In the genomic region with DNA sequence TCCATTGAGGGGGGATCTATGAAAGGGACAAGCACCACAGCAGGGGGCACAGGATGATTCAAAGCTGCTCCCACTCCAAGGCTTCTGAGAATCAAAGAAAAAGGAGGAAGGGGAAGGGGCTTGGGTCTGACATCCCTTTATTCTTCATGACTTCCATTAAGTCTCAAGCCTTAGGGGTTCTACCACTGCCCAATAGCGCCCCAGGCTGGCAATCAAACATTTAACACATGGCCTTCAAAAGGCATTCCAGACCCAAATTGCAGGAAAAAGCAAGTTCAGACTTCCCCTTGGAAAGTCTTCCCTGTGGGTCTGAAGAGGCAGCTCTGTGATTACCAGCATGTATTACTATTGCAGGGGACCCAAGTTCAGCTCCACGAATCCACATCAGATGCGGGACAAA, we compare ENCODE assay signal across 17 mouse cellular contexts.
A peak's percentile ranks its signal among the peaks of the same experiment; 100 is the strongest.
DNase-seq lines count a peak whose midpoint lies in the region; TF ChIP-seq lines count a peak whose summit lies in the region.
"Had no signal": no experiment of that assay in that cellular context is flagged by ENCODE, and none has a peak within 500 bp of the region (broad histone marks: within the 10 kb centered on the region; RNA-seq: fewer than 3 reads in every experiment).

No protein-coding gene starts in this region.

- no peak overlapping the region for H3K4me3 ChIP-seq in heart, adult 2 months
- no peak overlapping the region for H3K4me3 ChIP-seq in layer of hippocampus, adult 2 months
- H3K4me3 ChIP-seq in MEL (ENCODE audit: control insufficient read depth in 1 of 2, insufficient read depth in 1 of 2, low read depth in 2 of 2, low read length in 2 of 2): no peak overlapping the region
- H3K4me3 ChIP-seq: embryonic facial prominence, embryonic 12.5 days; erythroblast, embryonic 14.5 days; heart, embryonic 10.5 days; limb, embryonic 13.5 days; stomach, embryonic 15.5 days had no signal

- no peaks in the 10 kb centered on the region for H3K9me3 ChIP-seq in MEL (replicated peaks; ENCODE audit: insufficient read depth, low read length)
- H3K9me3 ChIP-seq: embryonic facial prominence, embryonic 12.5 days; heart, embryonic 10.5 days; limb, embryonic 13.5 days; stomach, embryonic 15.5 days had no signal

- no peaks in the 10 kb centered on the region for H3K4me1 ChIP-seq in heart, adult 2 months (ENCODE audit: control insufficient read depth, insufficient read depth, low read length)
- no peaks in the 10 kb centered on the region for H3K4me1 ChIP-seq in MEL (ENCODE audit: control insufficient read depth in 1 of 2, insufficient read depth in 2 of 2, low read length in 2 of 2)
- H3K4me1 ChIP-seq: embryonic facial prominence, embryonic 12.5 days; heart, embryonic 10.5 days; limb, embryonic 13.5 days; stomach, embryonic 15.5 days had no signal

- no peak overlapping the region for H3K9ac ChIP-seq in heart, adult 2 months (ENCODE audit: low read depth, low read length)
- H3K9ac ChIP-seq in MEL (ENCODE audit: control insufficient read depth, low read depth, low read length, poor library complexity, severe bottlenecking): no peak overlapping the region
- H3K9ac ChIP-seq: embryonic facial prominence, embryonic 12.5 days; limb, embryonic 13.5 days; liver, embryonic 14.5 days; stomach, embryonic 15.5 days had no signal

- TF ChIP-seq RAD21 in MEL (IDR thresholded peaks at IDR 0.05; ENCODE audit: low read depth, low read length): peak; percentile 65

- no peak for TF ChIP-seq POLR2A in heart, adult 2 months (IDR thresholded peaks at IDR 0.05; ENCODE audit: insufficient read depth, low read depth, low read length)
- TF ChIP-seq POLR2A in MEL (IDR thresholded peaks at IDR 0.05; ENCODE audit: control insufficient read depth in 1 of 2, insufficient read depth in 1 of 2, low read depth in 1 of 2, low read length in 2 of 2, poor library complexity in 1 of 2): no peak

- no peaks in the 10 kb centered on the region for H3K36me3 ChIP-seq in heart, adult 2 months (ENCODE audit: control insufficient read depth, insufficient read depth, low read length)
- H3K36me3 ChIP-seq in MEL (ENCODE audit: control insufficient read depth in 1 of 2, insufficient read depth in 2 of 2, low read length in 2 of 2): no peaks in the 10 kb centered on the region
- H3K36me3 ChIP-seq: embryonic facial prominence, embryonic 12.5 days; heart, embryonic 10.5 days; limb, embryonic 13.5 days; stomach, embryonic 15.5 days had no signal

- no peaks in the 10 kb centered on the region for H3K79me2 ChIP-seq in heart, adult 2 months (replicated peaks; ENCODE audit: control insufficient read depth, insufficient read depth, low read length)
- no peaks in the 10 kb centered on the region for H3K79me2 ChIP-seq in MEL (ENCODE audit: control insufficient read depth, insufficient read depth, low read length, poor library complexity)

- TF ChIP-seq EP300 in heart, adult 2 months (IDR thresholded peaks at IDR 0.05; ENCODE audit: insufficient read depth, low read depth, low read length): no peak
- TF ChIP-seq EP300 in MEL (IDR thresholded peaks at IDR 0.05; ENCODE audit: low read depth in 1 of 2, low read length in 2 of 2): no peak

- no peak overlapping the region for H3K27ac ChIP-seq in heart, adult 2 months
- H3K27ac ChIP-seq in layer of hippocampus, adult 2 months: no peak overlapping the region
- no peak overlapping the region for H3K27ac ChIP-seq in MEL (ENCODE audit: control insufficient read depth, low read depth, low read length)
- H3K27ac ChIP-seq: embryonic facial prominence, embryonic 12.5 days; heart, embryonic 10.5 days; limb, embryonic 13.5 days; liver, embryonic 14.5 days; stomach, embryonic 15.5 days had no signal

- no peak for DNase-seq in heart, adult 2 months
- no peak for DNase-seq in heart, postnatal 36 days
- DNase-seq in layer of hippocampus, adult 2 months (ENCODE audit: low spot score in 2 of 2): no peak
- no peak for DNase-seq in layer of hippocampus, postnatal 25 days (ENCODE audit: extremely low spot score in 1 of 2, low spot score in 1 of 2)
- DNase-seq in MEL (ENCODE audit: low read depth, low spot score): peak; percentile 24
- peak; percentile 41 for DNase-seq in induced T-regulatory cell, adult 2 months (ENCODE audit: low read depth)
- no peak for DNase-seq in cerebellum, adult 9-10 months
- DNase-seq: cerebellum, adult 9-11 months; midbrain, embryonic 14.5 days; right cerebral cortex, postnatal 25 days; thymus, postnatal 14 days had no signal

- no peaks in the 10 kb centered on the region for H3K27me3 ChIP-seq in heart, adult 2 months (ENCODE audit: control insufficient read depth, insufficient read depth, low read length)
- no peaks in the 10 kb centered on the region for H3K27me3 ChIP-seq in MEL (ENCODE audit: control insufficient read depth in 1 of 2, insufficient read depth in 2 of 2, low read length in 2 of 2)
- H3K27me3 ChIP-seq: embryonic facial prominence, embryonic 12.5 days; limb, embryonic 13.5 days; stomach, embryonic 15.5 days had no signal

- intact Hi-C loops in heart, adult 2 months (cut with DNase I): loop anchor here (5.0 to 10.0 kb wide), 2 partner anchors 41 to 629 kb away; no protein-coding TSS in a partner anchor
- intact Hi-C loops in heart, postnatal 36 days (cut with DNase I): loop anchor here (5.0 to 10.0 kb wide), 2 partner anchors 626 to 699 kb away; no protein-coding TSS in a partner anchor

- TF ChIP-seq CTCF in heart, adult 2 months (IDR thresholded peaks at IDR 0.05): peak; percentile 18
- TF ChIP-seq CTCF in layer of hippocampus, adult 2 months (conservative IDR thresholded peaks at IDR 0.05): peak; percentile 35; the same call in 1 of the 2 replicates
- peak; percentile 6 to 51 (median 22); a peak in 3 of 6 replicates for TF ChIP-seq CTCF in MEL (IDR thresholded peaks at IDR 0.05 in 2 of 3, conservative IDR thresholded peaks at IDR 0.05 in 1 of 3; ENCODE audit: control insufficient read depth in 1 of 3, insufficient read depth in 1 of 3, low read depth in 2 of 3, low read length in 3 of 3, poor library complexity in 1 of 3, severe bottlenecking in 1 of 3)

- 91% methylated on average over 3 of the region's 3 CpGs for WGBS in heart, adult 2 months

TF ChIP-seq in MEL, 35 proteins besides CTCF, POLR2A, EP300 and RAD21:
- no peak for TF ChIP-seq TBP (IDR thresholded peaks at IDR 0.05; ENCODE audit: low read depth, low read length)
- TF ChIP-seq HCFC1 (IDR thresholded peaks at IDR 0.05; ENCODE audit: low read depth, low read length): no peak
- peak; percentile 64 for TF ChIP-seq SMC3 (IDR thresholded peaks at IDR 0.05; ENCODE audit: low read depth, low read length)
- TF ChIP-seq ZC3H11A (IDR thresholded peaks at IDR 0.05; ENCODE audit: low read depth, low read length): peak; percentile 62

Comparison
In these comparisons a context has a peak if more than half of its experiments do, and no peak if none do; other contexts are left out.
1. DNase-seq: peak in MEL (single experiment) and induced T-regulatory cell, adult 2 months (single experiment); none in heart, adult 2 months (0 of 2), heart, postnatal 36 days (0 of 2), layer of hippocampus, adult 2 months (0 of 2), layer of hippocampus, postnatal 25 days (0 of 2) and cerebellum, adult 9-10 months (single experiment).
2. Peak in every context shown above with its lines, with median percentiles within 50 percentile points of each other: CTCF ChIP-seq.